Mouse (Mus musculus) stomach, postnatal 0 days (tissue): ENCODE data around the gene Kng1.
"Not testable (repeated sequence)": the region's sequence is repeated elsewhere in the genome, so short reads cannot be mapped to it uniquely, and the experiment has no call there.

Experiments
- CTCF ChIP-seq: IDR thresholded peaks from 2 replicates; pipeline ENCODE4 v1.5.1; 2016; ENCODE audit warnings: antibody characterized with exemption, low read depth, mild to moderate bottlenecking, moderate library complexity
- EP300 ChIP-seq: optimal IDR thresholded peaks from 2 replicates; pipeline ENCODE3; 2016; ENCODE audit warnings: antibody characterized with exemption

DNA sequence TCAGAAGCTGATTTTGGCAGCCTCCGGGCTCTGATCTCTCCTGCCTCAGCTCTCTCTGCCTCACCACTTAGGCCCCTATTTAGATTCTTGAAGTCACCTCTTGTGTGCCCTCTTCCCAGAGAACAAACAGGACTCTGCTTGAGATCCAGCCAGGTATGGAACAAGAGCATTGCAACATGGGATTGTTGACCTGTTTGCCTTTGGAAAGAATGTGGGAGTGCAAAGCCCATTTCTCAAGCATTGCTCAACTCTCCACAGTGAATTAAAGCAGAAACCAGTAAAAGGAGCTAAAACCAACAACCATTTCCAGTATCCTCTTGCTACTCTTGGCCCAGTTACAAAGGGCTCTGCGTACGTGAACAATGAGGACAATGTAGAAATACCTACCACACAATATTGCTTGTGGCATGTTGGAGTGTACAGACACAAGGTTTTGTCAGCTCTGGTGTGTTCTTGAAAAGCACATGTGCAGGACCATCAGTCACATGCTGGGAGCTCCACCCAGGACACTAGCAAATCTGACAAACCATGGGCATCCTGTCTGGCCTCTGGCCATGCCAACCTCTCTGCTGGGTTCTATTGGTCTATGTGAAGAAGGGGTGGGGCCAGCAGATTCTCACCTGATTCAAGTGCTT, 28.6 kb upstream of the Kng1 start, which contains the start of gene Kng2:
- TF ChIP-seq CTCF, EP300: not testable (repeated sequence)
